Mouse (Mus musculus) midbrain, embryonic 12.5 days (tissue): Measurements from ENCODE around the gene Arsg. TPM values are rescaled to one million over a fixed set of nuclear protein-coding genes. Genes with fewer than 3 reads are reported as not detected.

Source experiments
- ATAC-seq: fragments of 200-750 bp; cut with Nextera tagmentation; 2 replicates; pipeline ENCODE4 v1.8.0; 2017; ENCODE audit warnings: low read depth, moderate TSS enrichment, moderate library complexity; ENCODE audit not compliant: low FRiP score
- H3K27ac ChIP-seq: fragments of 300-500 bp; sonication (generic); replicated peaks from 2 replicates; pipeline ENCODE4 v1.5.1; 2016; ENCODE audit warnings: mild to moderate bottlenecking
- H3K27me3 ChIP-seq: fragments of 300-500 bp; sonication (generic); 2 replicates; pipeline ENCODE4 v1.6.1; 2016; ENCODE audit warnings: mild to moderate bottlenecking
- H3K36me3 ChIP-seq: fragments of 300-500 bp; sonication (generic); 2 replicates; pipeline ENCODE4 v1.6.1; 2016
- H3K4me1 ChIP-seq: fragments of 300-500 bp; sonication (generic); 2 replicates; pipeline ENCODE4 v1.6.1; 2016
- H3K4me2 ChIP-seq: fragments of 300-500 bp; sonication (generic); replicated peaks from 2 replicates; pipeline ENCODE4 v1.6.1; 2016; ENCODE audit warnings: mild to moderate bottlenecking, moderate library complexity
- H3K4me3 ChIP-seq: fragments of 300-500 bp; sonication (generic); 2 replicates; pipeline ENCODE4 v1.5.1; 2016; ENCODE audit warnings: mild to moderate bottlenecking
- H3K9ac ChIP-seq: fragments of 300-500 bp; sonication (generic); replicated peaks from 2 replicates; pipeline ENCODE4 v1.6.1; 2016; ENCODE audit warnings: mild to moderate bottlenecking, moderate library complexity
- H3K9me3 ChIP-seq: fragments of 300-500 bp; sonication (generic); 2 replicates; pipeline ENCODE4 v1.6.1; 2016; ENCODE audit warnings: mild to moderate bottlenecking
- WGBS: fragments of 180-500 bp; shearing (Covaris S2); methylation state at CpG from one replicate; pipeline ENCODE4 v1.1.7; 2016; 5-methylcytosine and 5-hydroxymethylcytosine counted together
- polyA plus RNA-seq: library from polyadenylated mRNA; unstranded; fragments of >200 nt; fragmentation: Nextera tagmentation; extraction: Ambion mirVana; gene quantifications from 2 replicates; pipeline ENCODE4 v1.2.1, GENCODE M21; 2016

Gene Arsg
- polyA plus RNA-seq, 1 experiment from 2014 or later: 2.4 TPM

GRCm38 (mm10) chr11:109598778-109599570 lies 125.8 kb downstream of the Arsg start:
- 0 out of 2 replicates have a peak, but pooled peaks cover 6% of the 10 kb centered on the region for H3K36me3 ChIP-seq
- no peaks in the 10 kb centered on the region for H3K4me1 ChIP-seq
- ATAC-seq: no peak
- no peaks in the 10 kb centered on the region for H3K27me3 ChIP-seq
- whole genome bisulfite sequencing: 87% methylated on average over 12 of the region's 12 CpGs
- no peak overlapping the region for H3K4me3 ChIP-seq
- no peaks in the 10 kb centered on the region for H3K9me3 ChIP-seq
- H3K9ac ChIP-seq: no peak overlapping the region
- no peak overlapping the region for H3K27ac ChIP-seq
- no peak overlapping the region for H3K4me2 ChIP-seq

- H3K9ac ChIP-seq: no peak overlapping the region
- 79% methylated on average over 6 of the region's 6 CpGs for WGBS
- H3K27ac ChIP-seq: no peak overlapping the region
- no peak overlapping the region for H3K4me2 ChIP-seq
- no peak for ATAC-seq
- no peaks in the 10 kb centered on the region for H3K9me3 ChIP-seq
- peaks cover 13% of the 10 kb centered on the region for H3K4me1 ChIP-seq
- no peak overlapping the region for H3K4me3 ChIP-seq
- H3K36me3 ChIP-seq: no peaks in the 10 kb centered on the region
- H3K27me3 ChIP-seq: peaks cover 7% of the 10 kb centered on the region
Measured at GRCm38 (mm10) chr11:109607600-109607999, 134.4 kb downstream of the Arsg start.

- Histone ChIP-seq H3K36me3 (no peaks in the 10 kb centered on the region), H3K27me3 (peaks cover 17% of the 10 kb centered on the region)
- 76% methylated on average over 6 of the region's 6 CpGs for WGBS
Measured at GRCm38 (mm10) chr11:109608976-109609625, 135.9 kb downstream of the Arsg start.

GRCm38 (mm10) chr11:109610046-109610794 lies 137.0 kb downstream of the Arsg start:
- peaks cover 17% of the 10 kb centered on the region for H3K27me3 ChIP-seq
- H3K9me3 ChIP-seq: no peaks in the 10 kb centered on the region
- H3K27ac ChIP-seq: no peak overlapping the region
- ATAC-seq: no peak; the same call in 1 of the 2 replicates
- H3K9ac ChIP-seq: peak overlapping the region; percentile 62
- H3K4me1 ChIP-seq: peaks cover 13% of the 10 kb centered on the region
- peak overlapping the region; percentile 92 for H3K4me2 ChIP-seq
- 12% methylated on average over 9 of the region's 9 CpGs for WGBS
- peak overlapping the region; percentile 72 for H3K4me3 ChIP-seq
- no peaks in the 10 kb centered on the region for H3K36me3 ChIP-seq

More at GRCm38 (mm10) chr11:109608976-109609625, 135.9 kb downstream of the Arsg start:
- Histone ChIP-seq H3K4me3 (no peak overlapping the region), H3K27ac (no peak overlapping the region), H3K9ac (no peak overlapping the region), H3K9me3 (no peaks in the 10 kb centered on the region), H3K4me2 (no peak overlapping the region), H3K4me1 (peaks cover 13% of the 10 kb centered on the region)
- ATAC-seq: no peak

GRCm38 (mm10) chr11:109610795-109611302 lies 137.7 kb downstream of the Arsg start:
- H3K27ac ChIP-seq: peak overlapping the region; percentile 63
- H3K4me1 ChIP-seq: peaks cover 13% of the 10 kb centered on the region
- peak overlapping the region; percentile 62 for H3K9ac ChIP-seq
- ATAC-seq: no peak
- under 1% methylated on average over 26 of the region's 26 CpGs for WGBS
- no peaks in the 10 kb centered on the region for H3K9me3 ChIP-seq
- H3K27me3 ChIP-seq: peaks cover 17% of the 10 kb centered on the region
- no peaks in the 10 kb centered on the region for H3K36me3 ChIP-seq
- H3K4me2 ChIP-seq: peak overlapping the region; percentile 92
- H3K4me3 ChIP-seq: peak overlapping the region; percentile 72

GRCm38 (mm10) chr11:109611303-109612149 lies 138.4 kb downstream of the Arsg start, which contains the start of gene Wipi1:
TSS of gene Wipi1 (minus strand) at chr11:109611967.
- peak within 1 kb of the TSS; percentile 62 for H3K9ac ChIP-seq
- WGBS: under 1% methylated on average over 58 of the region's 58 CpGs

GRCm38 (mm10) chr11:109612871-109613529 lies 139.8 kb downstream of the Arsg start:
- no peaks in the 10 kb centered on the region for H3K36me3 ChIP-seq
- H3K4me1 ChIP-seq: peaks cover 13% of the 10 kb centered on the region
- H3K27me3 ChIP-seq: peaks cover 17% of the 10 kb centered on the region
- H3K4me2 ChIP-seq: no peak overlapping the region
- WGBS: 70% methylated on average over 7 of the region's 7 CpGs
- no peak overlapping the region for H3K4me3 ChIP-seq
- no peak overlapping the region for H3K27ac ChIP-seq
- no peak overlapping the region for H3K9ac ChIP-seq
- H3K9me3 ChIP-seq: no peaks in the 10 kb centered on the region
- no peak for ATAC-seq

More at GRCm38 (mm10) chr11:109611303-109612149, 138.4 kb downstream of the Arsg start, which contains the start of gene Wipi1:
- H3K4me2 ChIP-seq: peak within 1 kb of the TSS; percentile 92
- H3K4me1 ChIP-seq: peaks cover 13% of the 10 kb centered on the region
- H3K4me3 ChIP-seq: peak within 1 kb of the TSS; percentile 72
- no peaks in the 10 kb centered on the region for H3K36me3 ChIP-seq
- H3K27ac ChIP-seq: peak within 1 kb of the TSS; percentile 63
- peak; percentile 96 for ATAC-seq
- H3K9me3 ChIP-seq: no peaks in the 10 kb centered on the region
- H3K27me3 ChIP-seq: peaks cover 17% of the 10 kb centered on the region

- Histone ChIP-seq H3K36me3 (no peaks in the 10 kb centered on the region), H3K4me1 (peaks cover 4% of the 10 kb centered on the region), H3K27ac (no peak overlapping the region), H3K9ac (no peak overlapping the region), H3K4me3 (no peak overlapping the region), H3K4me2 (no peak overlapping the region), H3K27me3 (peaks cover 12% of the 10 kb centered on the region), H3K9me3 (no peaks in the 10 kb centered on the region)
- WGBS: 56% methylated on average over 9 of the region's 9 CpGs
- no peak for ATAC-seq
Measured at GRCm38 (mm10) chr11:109615286-109615685, 142.1 kb downstream of the Arsg start.

GRCm38 (mm10) chr11:109616352-109616751 lies 143.2 kb downstream of the Arsg start:
- no peak overlapping the region for H3K9ac ChIP-seq
- no peaks in the 10 kb centered on the region for H3K36me3 ChIP-seq
- no peaks in the 10 kb centered on the region for H3K4me1 ChIP-seq
- peaks cover 12% of the 10 kb centered on the region for H3K27me3 ChIP-seq
- no peak overlapping the region for H3K4me2 ChIP-seq
- no peak overlapping the region for H3K4me3 ChIP-seq
- WGBS: 78% methylated on average over 4 of the region's 4 CpGs
- ATAC-seq: no peak
- H3K9me3 ChIP-seq: no peaks in the 10 kb centered on the region
- no peak overlapping the region for H3K27ac ChIP-seq

GRCm38 (mm10) chr11:109616766-109617165 lies 143.6 kb downstream of the Arsg start:
- peaks cover 12% of the 10 kb centered on the region for H3K27me3 ChIP-seq
- WGBS: 76% methylated on average over 4 of the region's 4 CpGs
- H3K9me3 ChIP-seq: no peaks in the 10 kb centered on the region
- H3K4me1 ChIP-seq: no peaks in the 10 kb centered on the region
- no peak overlapping the region for H3K4me3 ChIP-seq
- no peaks in the 10 kb centered on the region for H3K36me3 ChIP-seq
- no peak for ATAC-seq
- no peak overlapping the region for H3K27ac ChIP-seq
- H3K9ac ChIP-seq: no peak overlapping the region
- no peak overlapping the region for H3K4me2 ChIP-seq
